Mouse (Mus musculus) neural tube, embryonic 12.5 days (tissue): Measurements from ENCODE around the gene Gm14403. TPM values are rescaled to one million over a fixed set of nuclear protein-coding genes. Genes with fewer than 3 reads are reported as not detected.
"Not testable (repeated sequence)": the region's sequence is repeated elsewhere in the genome, so short reads cannot be mapped to it uniquely, and the experiment has no call there.

ENCODE experiments used
- ATAC-seq: fragments of 200-750 bp; cut with Nextera tagmentation; 2 replicates; pipeline ENCODE4 v1.8.0; 2017; ENCODE audit warnings: low read depth, mild to moderate bottlenecking, moderate TSS enrichment, moderate library complexity; ENCODE audit not compliant: low FRiP score
- H3K27ac ChIP-seq: fragments of 300-500 bp; sonication (generic); 2 replicates; pipeline ENCODE4 v1.5.1; 2016
- H3K27me3 ChIP-seq: fragments of 300-500 bp; sonication (generic); replicated peaks from 2 replicates; pipeline ENCODE4 v1.6.1; 2016; ENCODE audit warnings: mild to moderate bottlenecking
- H3K36me3 ChIP-seq: fragments of 300-500 bp; sonication (generic); 2 replicates; pipeline ENCODE4 v1.6.1; 2016; ENCODE audit warnings: mild to moderate bottlenecking
- H3K4me1 ChIP-seq: fragments of 300-500 bp; sonication (generic); 2 replicates; pipeline ENCODE4 v1.6.1; 2016
- H3K4me2 ChIP-seq: fragments of 300-500 bp; sonication (generic); replicated peaks from 2 replicates; pipeline ENCODE4 v1.6.1; 2016; ENCODE audit warnings: mild to moderate bottlenecking
- H3K4me3 ChIP-seq: fragments of 300-500 bp; sonication (generic); 2 replicates; pipeline ENCODE4 v1.5.1; 2016
- H3K9ac ChIP-seq: fragments of 300-500 bp; sonication (generic); 2 replicates; pipeline ENCODE4 v1.6.1; 2016; ENCODE audit warnings: mild to moderate bottlenecking
- H3K9me3 ChIP-seq: fragments of 300-500 bp; sonication (generic); 2 replicates; pipeline ENCODE4 v1.6.1; 2016; ENCODE audit warnings: mild to moderate bottlenecking
- WGBS: fragments of 180-500 bp; shearing (Covaris S2); methylation state at CpG from one replicate; pipeline ENCODE4 v1.1.7; 2016; 5-methylcytosine and 5-hydroxymethylcytosine counted together
- polyA plus RNA-seq: library from polyadenylated mRNA; unstranded; fragments of >200 nt; fragmentation: Nextera tagmentation; extraction: Ambion mirVana; gene quantifications from 2 replicates; pipeline ENCODE4 v1.2.1, GENCODE M21; 2016

Gene Gm14403
- polyA plus RNA-seq, 1 experiment from 2014 or later, result 3.1 TPM

DNA sequence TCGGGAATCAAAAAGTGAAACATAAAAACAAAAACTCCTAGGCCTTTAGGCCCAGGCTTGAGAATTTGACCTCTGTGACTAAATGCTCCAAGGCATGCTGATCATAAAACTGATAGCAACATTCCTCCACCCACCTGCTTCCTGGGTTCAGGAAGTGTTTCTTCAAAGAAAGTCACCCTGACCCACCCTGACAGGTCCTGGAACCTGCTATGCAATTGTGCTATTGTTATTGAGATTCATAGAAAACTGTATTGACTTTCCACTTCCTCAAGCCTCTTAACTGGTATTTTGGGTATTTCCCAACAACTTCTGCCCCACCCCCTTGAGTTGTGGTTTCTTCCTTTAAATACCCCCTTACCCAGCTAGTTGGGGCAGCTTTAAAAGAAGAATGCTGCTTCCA is 20.9 kb downstream of the Gm14403 start:
- not testable (repeated sequence) for ATAC-seq, H3K27ac ChIP-seq, H3K27me3 ChIP-seq, H3K4me1 ChIP-seq, H3K4me2 ChIP-seq, H3K36me3 ChIP-seq, H3K9ac ChIP-seq, H3K4me3 ChIP-seq
- H3K9me3 ChIP-seq, result peaks cover 11% of the 10 kb centered on the region
- WGBS, result 83% methylated on average over 1 of the region's 1 CpGs

DNA sequence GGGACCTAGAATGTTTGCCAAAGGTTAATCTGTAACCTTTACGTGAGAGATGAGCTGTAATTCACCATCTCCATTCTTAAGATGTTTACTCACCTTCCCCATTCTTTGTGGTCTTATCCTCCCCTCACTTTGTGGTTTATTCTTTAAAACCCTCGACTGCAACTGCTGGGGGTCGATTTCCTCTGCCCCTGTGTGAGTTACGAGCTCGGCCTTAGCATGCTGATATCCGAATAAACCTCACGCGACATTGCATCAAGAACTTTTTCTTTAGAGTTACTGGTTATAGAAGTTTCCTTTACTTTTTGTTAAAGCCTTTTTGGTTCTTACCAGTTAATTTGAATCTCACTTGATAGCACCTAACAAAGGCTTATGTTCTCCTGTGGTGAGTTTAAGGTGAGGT is 22.0 kb downstream of the Gm14403 start:
- no peaks in the 10 kb centered on the region for H3K36me3 ChIP-seq
- H3K27me3 ChIP-seq, result no peaks in the 10 kb centered on the region
- no peak overlapping the region for H3K27ac ChIP-seq
- no peak for ATAC-seq
- H3K4me3 ChIP-seq, result no peak overlapping the region
- H3K9ac ChIP-seq, result no peak overlapping the region
- no peaks in the 10 kb centered on the region for H3K4me1 ChIP-seq
- WGBS, result 84% methylated on average over 8 of the region's 8 CpGs
- H3K9me3 ChIP-seq, result peaks cover 13% of the 10 kb centered on the region
- H3K4me2 ChIP-seq, result no peak overlapping the region

DNA sequence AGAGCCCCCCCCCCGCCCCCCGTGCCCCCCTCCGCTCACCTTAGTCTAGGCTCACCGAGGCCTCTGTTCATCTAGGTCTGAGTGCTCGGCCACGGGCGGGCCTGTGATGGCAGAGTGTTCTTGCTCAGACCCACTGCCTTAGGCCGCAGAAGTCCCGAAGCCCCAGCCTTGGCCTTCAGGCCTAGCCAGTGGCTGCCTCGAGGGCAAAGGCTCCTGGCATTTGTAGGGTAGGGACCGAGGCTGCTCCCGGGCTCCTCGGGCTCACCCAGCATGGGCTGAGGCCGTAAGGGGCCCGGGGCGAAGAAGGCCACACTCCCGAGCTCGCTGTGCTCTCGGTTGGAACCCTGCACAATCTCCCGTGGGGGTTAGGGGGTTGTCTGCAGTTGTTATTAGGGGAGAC is 25.0 kb downstream of the Gm14403 start:
- no peak for ATAC-seq
- Histone ChIP-seq H3K27ac (no peak overlapping the region), H3K4me3 (no peak overlapping the region), H3K4me1 (no peaks in the 10 kb centered on the region), H3K9me3 (peaks cover 13% of the 10 kb centered on the region), H3K36me3 (no peaks in the 10 kb centered on the region), H3K4me2 (no peak overlapping the region), H3K27me3 (no peaks in the 10 kb centered on the region), H3K9ac (no peak overlapping the region)
- 93% methylated on average over 20 of the region's 20 CpGs for WGBS

DNA sequence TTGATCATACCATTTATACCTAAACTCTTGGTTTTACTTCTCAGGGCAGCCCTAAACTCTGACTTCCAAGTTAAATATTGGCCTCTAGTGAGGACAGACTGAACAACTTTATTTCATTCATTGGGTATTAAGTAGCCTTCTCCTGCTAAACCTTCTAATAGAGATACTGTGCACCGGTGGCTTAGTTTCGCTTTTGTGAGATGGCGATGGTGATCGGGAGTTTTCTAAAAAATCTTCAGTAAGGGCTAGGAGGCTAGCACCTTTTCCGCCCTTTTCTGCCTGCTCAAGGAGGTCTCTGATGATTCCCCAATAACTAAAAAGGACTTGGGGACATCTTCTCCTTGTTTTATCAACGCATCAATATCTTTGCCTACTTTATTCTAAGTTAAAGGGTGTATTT is 25.7 kb downstream of the Gm14403 start:
- not testable (repeated sequence) for H3K4me3 ChIP-seq, H3K4me2 ChIP-seq, ATAC-seq, H3K36me3 ChIP-seq, H3K27me3 ChIP-seq, H3K9ac ChIP-seq, H3K4me1 ChIP-seq, H3K27ac ChIP-seq
- H3K9me3 ChIP-seq, result peaks cover 13% of the 10 kb centered on the region
- 92% methylated on average over 6 of the region's 6 CpGs for WGBS

DNA sequence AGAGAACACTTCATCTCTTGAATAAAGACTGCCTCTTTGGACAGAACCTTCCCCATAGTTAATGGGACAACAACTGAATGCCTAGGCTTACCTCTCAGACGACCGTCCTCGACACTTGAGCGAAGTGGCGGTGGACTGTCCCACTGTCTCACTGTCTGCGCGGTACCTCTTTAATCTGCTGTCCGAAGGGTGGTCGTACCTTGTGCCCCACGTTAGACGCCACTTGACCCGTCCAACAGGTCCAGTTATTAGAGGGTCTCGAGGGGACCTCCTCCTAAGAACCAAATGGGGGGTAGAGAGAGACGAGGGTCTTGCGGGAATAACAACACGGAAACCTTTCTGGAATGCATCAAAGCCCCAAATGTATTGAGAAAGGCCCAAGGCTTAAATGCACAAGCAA is 26.2 kb downstream of the Gm14403 start:
- not testable (repeated sequence) for ATAC-seq, H3K4me3 ChIP-seq

GRCm38 (mm10) chr2:177535876-177536275 is 37.9 kb downstream of the Gm14403 start:
- H3K27ac ChIP-seq, result no peak overlapping the region
- H3K4me2 ChIP-seq, result no peak overlapping the region
- H3K9me3 ChIP-seq, result peaks cover 5% of the 10 kb centered on the region; the same call in 1 of the 2 replicates
- H3K9ac ChIP-seq, result no peak overlapping the region
- H3K36me3 ChIP-seq, result no peaks in the 10 kb centered on the region
- no peaks in the 10 kb centered on the region for H3K27me3 ChIP-seq
- no peaks in the 10 kb centered on the region for H3K4me1 ChIP-seq
- ATAC-seq, result no peak
- H3K4me3 ChIP-seq, result no peak overlapping the region
- WGBS, result 86% methylated on average over 9 of the region's 9 CpGs

More for the DNA sequence above, 26.2 kb downstream of the Gm14403 start:
- not testable (repeated sequence) for H3K4me2 ChIP-seq, H3K27me3 ChIP-seq, H3K9ac ChIP-seq, H3K36me3 ChIP-seq, H3K4me1 ChIP-seq, H3K27ac ChIP-seq
- WGBS, result 93% methylated on average over 16 of the region's 16 CpGs
- H3K9me3 ChIP-seq, result peaks cover 13% of the 10 kb centered on the region

DNA sequence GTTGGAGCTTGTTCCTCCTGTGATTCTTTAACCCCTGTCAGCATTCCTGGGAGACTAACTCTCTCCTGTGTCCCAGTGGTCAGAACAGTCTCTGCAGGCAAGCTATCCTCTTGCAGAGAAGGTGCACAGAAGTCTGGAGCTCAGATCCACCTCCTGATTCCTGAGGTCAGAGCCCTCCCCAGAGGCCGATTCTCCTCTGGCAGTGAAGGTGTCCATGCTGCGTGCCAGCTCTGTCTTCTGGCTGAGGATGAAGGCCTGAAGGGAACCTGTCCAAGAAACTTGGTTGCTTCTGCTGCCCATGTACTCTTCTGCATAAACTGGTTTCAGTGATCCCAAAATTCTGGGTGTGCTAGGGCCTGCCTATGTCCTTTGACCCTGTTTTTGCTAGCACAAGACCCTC is 39.1 kb downstream of the Gm14403 start:
- H3K27ac ChIP-seq, ATAC-seq, H3K27me3 ChIP-seq, H3K9me3 ChIP-seq, H3K4me3 ChIP-seq, H3K4me1 ChIP-seq, H3K36me3 ChIP-seq, H3K9ac ChIP-seq, H3K4me2 ChIP-seq: not testable (repeated sequence)
- 87% methylated on average over 2 of the region's 2 CpGs for WGBS

DNA sequence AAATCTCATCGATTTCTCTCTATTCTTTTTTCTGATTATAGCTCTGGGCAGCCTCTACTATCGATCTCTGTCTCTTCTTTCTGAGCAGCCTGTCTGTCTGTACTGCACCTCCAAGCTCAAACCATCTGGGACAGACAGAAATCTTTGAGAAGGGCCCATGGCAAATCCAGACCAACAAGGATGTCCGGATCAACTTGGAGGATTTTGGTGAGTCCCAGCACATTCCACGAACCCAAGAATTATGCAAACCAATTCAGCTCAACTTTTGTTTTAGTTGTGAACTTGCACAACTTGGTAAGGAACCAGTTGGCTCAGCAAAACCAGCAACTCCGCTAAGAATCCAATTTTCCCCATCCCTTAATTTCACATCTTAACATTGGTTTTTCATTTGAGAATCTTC is 39.7 kb downstream of the Gm14403 start:
- not testable (repeated sequence) for H3K4me1 ChIP-seq, ATAC-seq

DNA sequence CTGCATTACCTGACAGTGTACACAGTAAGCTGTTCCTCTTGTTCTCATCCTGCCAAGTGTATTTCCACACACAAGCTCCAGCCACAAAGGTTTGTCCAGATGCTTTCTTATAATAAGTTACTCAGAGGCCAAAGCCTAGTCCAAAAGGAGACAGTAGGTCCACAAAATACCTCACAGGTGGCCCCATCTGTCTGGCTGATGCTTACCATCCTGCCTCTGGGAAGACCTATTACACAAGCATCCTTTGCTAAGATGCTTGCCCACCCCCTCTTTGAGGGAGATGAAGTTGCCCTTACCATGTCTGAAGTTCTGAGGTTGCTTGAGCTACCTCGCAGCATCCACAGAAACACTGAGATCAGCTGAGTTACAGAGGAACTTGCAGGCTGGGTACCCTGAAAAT is 57.2 kb downstream of the Gm14403 start:
- H3K9me3 ChIP-seq, ATAC-seq, H3K4me2 ChIP-seq, H3K4me3 ChIP-seq, H3K36me3 ChIP-seq, H3K27me3 ChIP-seq, H3K4me1 ChIP-seq, H3K27ac ChIP-seq, H3K9ac ChIP-seq: not testable (repeated sequence)
- 56% methylated on average over 1 of the region's 1 CpGs for WGBS

More for the DNA sequence above, 39.7 kb downstream of the Gm14403 start:
- WGBS, result 84% methylated on average over 5 of the region's 5 CpGs
- H3K9ac ChIP-seq, H3K4me2 ChIP-seq, H3K36me3 ChIP-seq, H3K4me3 ChIP-seq, H3K27me3 ChIP-seq, H3K27ac ChIP-seq, H3K9me3 ChIP-seq: not testable (repeated sequence)

Other genes with a start within 250 kb of the Gm14403 start
- not detected in 2 replicates for gene Gm14409, start 231.2 kb upstream of the Gm14403 start, polyA plus RNA-seq
- 0.16 TPM in 1 of 2 replicates, not detected in the other for gene Gm14412, start 173.9 kb upstream of the Gm14403 start, polyA plus RNA-seq
- 4.0 and 5.1 TPM in 2 replicates for gene Gm14418, start 99.9 kb upstream of the Gm14403 start, polyA plus RNA-seq
- 3.9 and 7.8 TPM in 2 replicates for gene Zfp970, start 33.5 kb upstream of the Gm14403 start, polyA plus RNA-seq
- gene Gm14406, start 80.0 kb downstream of the Gm14403 start, polyA plus RNA-seq, result not detected in 2 replicates